Mouse (Mus musculus) cerebellum, adult 2 months (tissue): ENCODE results near the gene Cldn34d.

Experiments used
- CTCF ChIP-seq: fragments of 200-500 bp; IDR thresholded peaks from 2 replicates; pipeline ENCODE4 v1.5.1; 2011; ENCODE audit warnings: low read depth, mild to moderate bottlenecking, control low read depth, low read length, moderate library complexity, borderline replicate concordance; ENCODE audit not compliant: insufficient read depth
- POLR2A ChIP-seq: fragments of 200-500 bp; IDR thresholded peaks from 2 replicates; pipeline ENCODE4 v1.6.1; 2011; ENCODE audit warnings: low read length, control low read depth, borderline replicate concordance; ENCODE audit not compliant: insufficient read depth

GRCm38 (mm10) chrX:76598459-76599206 is 4.1 kb downstream of the Cldn34d start:
- TF ChIP-seq CTCF = no peak
- no peak for TF ChIP-seq POLR2A
